Mouse (Mus musculus): ENCODE data around the gene Patl1.
"Not testable (repeated sequence)": the region's sequence is repeated elsewhere in the genome, so short reads cannot be mapped to it uniquely, and the experiment has no call there.

Gene Patl1

GRCm38 (mm10) chr19:11966201-11966636 lies 54.0 kb downstream of the Patl1 start:
- DNase-seq (ENCODE audit: low spot score) = peak; percentile 34

GRCm38 (mm10) chr19:11969155-11970050 lies 57.2 kb downstream of the Patl1 start:
- DNase-seq (ENCODE audit: low spot score) = no peak

GRCm38 (mm10) chr19:11973511-11974222 lies 61.5 kb downstream of the Patl1 start:
- no peak for DNase-seq (ENCODE audit: low spot score)

GRCm38 (mm10) chr19:11974223-11974540 lies 62.0 kb downstream of the Patl1 start:
- no peak for DNase-seq (ENCODE audit: low spot score)

GRCm38 (mm10) chr19:11975683-11976082 lies 63.5 kb downstream of the Patl1 start:
- no peak for DNase-seq (ENCODE audit: low spot score)

- no peak for DNase-seq (ENCODE audit: low spot score)
Measured at GRCm38 (mm10) chr19:11977363-11977762, 65.2 kb downstream of the Patl1 start.

- DNase-seq (ENCODE audit: low spot score) = no peak
Measured at GRCm38 (mm10) chr19:11980471-11980870, 68.3 kb downstream of the Patl1 start.

GRCm38 (mm10) chr19:11984614-11985013 lies 72.4 kb downstream of the Patl1 start:
- DNase-seq (ENCODE audit: low spot score) = not testable (repeated sequence)

- no peak for DNase-seq (ENCODE audit: low spot score)
Measured at GRCm38 (mm10) chr19:11987841-11988240, 75.6 kb downstream of the Patl1 start.

GRCm38 (mm10) chr19:11989334-11989733 lies 77.1 kb downstream of the Patl1 start:
- DNase-seq (ENCODE audit: low spot score) = no peak

- no peak for DNase-seq (ENCODE audit: low spot score)
Measured at GRCm38 (mm10) chr19:11992034-11992433, 79.8 kb downstream of the Patl1 start.

- DNase-seq (ENCODE audit: low spot score) = no peak
Measured at GRCm38 (mm10) chr19:11992441-11993029, 80.3 kb downstream of the Patl1 start.
